8 mouse cellular contexts compared by ENCODE assay signal in genomic region chr2:33966389-33966983, GRCm38 (mm10).
DNase-seq lines count a peak whose midpoint lies in the region; ATAC-seq and TF ChIP-seq lines count a peak whose summit lies in the region.

No protein-coding gene starts in this region.

- no peak overlapping the region for H3K27ac ChIP-seq in testis, adult 2 months (ENCODE audit: control insufficient read depth, insufficient read depth, low read depth, low read length)
- H3K27ac ChIP-seq in limb, embryonic 15.5 days: no peak overlapping the region
- H3K27ac ChIP-seq in stomach, embryonic 16.5 days (ENCODE audit: low read length): no peak overlapping the region

- no peaks in the 10 kb centered on the region for H3K9me3 ChIP-seq in limb, embryonic 15.5 days
- no peaks in the 10 kb centered on the region for H3K9me3 ChIP-seq in stomach, embryonic 16.5 days (replicated peaks; ENCODE audit: control insufficient read depth, low read length)

- TF ChIP-seq POLR2A in testis, adult 2 months (IDR thresholded peaks at IDR 0.05; ENCODE audit: control insufficient read depth, low read depth, low read length): no peak

- no peak overlapping the region for H3K9ac ChIP-seq in limb, embryonic 15.5 days
- peak overlapping the region; percentile 60 for H3K9ac ChIP-seq in stomach, embryonic 16.5 days (ENCODE audit: low read length)

- DNase-seq in embryo, embryonic 10 days (ENCODE audit: low spot score): peak; percentile 36
- DNase-seq in embryo, embryonic 9.5 days (ENCODE audit: extremely low spot score): no peak
- DNase-seq in testis, postnatal 10 days (ENCODE audit: low spot score): no peak
- DNase-seq in layer of hippocampus, postnatal 36 days: no peak
- no peak for DNase-seq in cerebellum, adult 8-10 months

- peak overlapping the region; percentile 28 for H3K4me2 ChIP-seq in limb, embryonic 15.5 days
- peak overlapping the region; percentile 47 for H3K4me2 ChIP-seq in stomach, embryonic 16.5 days (ENCODE audit: low read depth, low read length)

- no peak for ATAC-seq in limb, embryonic 15.5 days (ENCODE audit: insufficient number of reproducible peaks, low FRiP score, low TSS enrichment, low read depth)
- ATAC-seq in stomach, embryonic 16.5 days (ENCODE audit: insufficient read depth, low FRiP score): no peak

- H3K4me3 ChIP-seq in testis, adult 2 months (ENCODE audit: control insufficient read depth, low read depth, low read length): peak overlapping the region; percentile 13; the same call in 1 of the 2 replicates
- H3K4me3 ChIP-seq in limb, embryonic 15.5 days: peak overlapping the region; percentile 13
- H3K4me3 ChIP-seq in stomach, embryonic 16.5 days (replicated peaks; ENCODE audit: low read length): peak overlapping the region; percentile 33

- H3K36me3 ChIP-seq in testis, adult 2 months (ENCODE audit: control insufficient read depth, insufficient read depth, low read length): no peaks in the 10 kb centered on the region
- H3K36me3 ChIP-seq in limb, embryonic 15.5 days: no peaks in the 10 kb centered on the region
- H3K36me3 ChIP-seq in stomach, embryonic 16.5 days (ENCODE audit: control insufficient read depth, insufficient read depth, low read length): no peaks in the 10 kb centered on the region

- no peak for TF ChIP-seq CTCF in testis, adult 2 months (IDR thresholded peaks at IDR 0.05; ENCODE audit: control insufficient read depth, insufficient read depth, insufficient replicate concordance, low read depth, low read length)

- WGBS in limb, embryonic 15.5 days: 18% methylated on average over 35 of the region's 35 CpGs
- 16% methylated on average over 35 of the region's 35 CpGs for WGBS in stomach, embryonic 16.5 days

- peaks cover 2% of the 10 kb centered on the region; the same call in 1 of the 2 replicates for H3K4me1 ChIP-seq in testis, adult 2 months (ENCODE audit: control insufficient read depth, insufficient read depth, low read length)
- H3K4me1 ChIP-seq in limb, embryonic 15.5 days: peaks cover 13% of the 10 kb centered on the region
- peaks cover 7% of the 10 kb centered on the region; the same call in 1 of the 2 replicates for H3K4me1 ChIP-seq in stomach, embryonic 16.5 days (ENCODE audit: control insufficient read depth, insufficient read depth, low read length)

- no peaks in the 10 kb centered on the region for H3K27me3 ChIP-seq in testis, adult 2 months (ENCODE audit: control insufficient read depth, insufficient read depth, low read length)
- peaks cover 24% of the 10 kb centered on the region for H3K27me3 ChIP-seq in limb, embryonic 15.5 days
- H3K27me3 ChIP-seq in stomach, embryonic 16.5 days (ENCODE audit: control insufficient read depth, insufficient read depth, low read length): no peaks in the 10 kb centered on the region
